Mouse (Mus musculus): Measurements from ENCODE around the gene Gm27027.

- TF ChIP-seq POLR2A (IDR thresholded peaks at IDR 0.05; ENCODE audit: insufficient read depth, low read length): no peak
- no peak for TF ChIP-seq CTCF (IDR thresholded peaks at IDR 0.05; ENCODE audit: low read depth, low read length)
These were observed 49.4 kb upstream of the Gm27027 start for GRCm38 (mm10) chr2:94045411-94046090.
